Mouse (Mus musculus): ENCODE results near the gene Elmod3.

Gene Elmod3

DNA sequence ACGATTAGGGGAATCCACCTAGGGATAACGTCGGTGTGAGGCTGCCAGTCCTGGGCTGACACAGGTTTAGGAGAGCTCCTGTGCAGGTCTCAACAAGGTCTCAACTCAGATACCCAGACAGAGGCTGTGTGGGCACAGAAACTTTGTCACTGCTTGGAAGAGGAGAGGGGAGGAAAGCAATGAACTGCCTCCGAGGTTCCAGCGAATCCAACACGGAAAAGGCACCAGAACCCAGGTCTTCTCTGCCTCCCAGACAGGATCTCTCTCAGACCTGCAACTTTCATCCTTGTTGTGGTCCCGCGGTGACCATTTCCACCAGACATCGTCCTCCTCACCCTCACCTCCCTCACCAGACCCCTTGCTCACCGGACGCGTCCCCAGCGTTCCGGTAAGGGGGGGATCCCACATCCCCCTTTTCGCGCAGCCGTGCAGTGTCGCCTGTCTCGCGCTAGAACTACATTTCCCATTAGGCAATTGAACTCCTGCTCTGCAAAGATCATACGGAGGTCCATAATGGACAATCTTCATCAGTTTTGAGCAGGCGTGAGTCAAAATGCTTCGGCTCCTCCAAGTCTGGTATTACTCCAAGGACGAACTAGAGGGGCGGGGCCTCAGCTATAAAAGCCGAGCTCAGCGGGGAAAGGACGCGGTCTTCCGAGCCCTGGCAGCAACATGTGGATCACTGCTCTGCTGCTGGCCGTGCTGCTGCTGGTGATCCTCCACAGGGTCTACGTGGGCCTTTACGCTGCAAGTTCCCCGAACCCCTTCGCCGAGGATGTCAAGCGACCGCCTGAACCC is at the start of gene Elmod3, which contains the start of gene Retsat:
Gene Elmod3, minus strand, starts transcription at position 458 of the 798 bp plus-strand sequence.
Gene Retsat, plus strand, starts transcription at position 520 of the 798 bp plus-strand sequence.
- peak; percentile 90 for DNase-seq

- peak; percentile 62 for DNase-seq
Measured at GRCm38 (mm10) chr6:72647383-72647820, 49.2 kb upstream of the Elmod3 start.

DNA sequence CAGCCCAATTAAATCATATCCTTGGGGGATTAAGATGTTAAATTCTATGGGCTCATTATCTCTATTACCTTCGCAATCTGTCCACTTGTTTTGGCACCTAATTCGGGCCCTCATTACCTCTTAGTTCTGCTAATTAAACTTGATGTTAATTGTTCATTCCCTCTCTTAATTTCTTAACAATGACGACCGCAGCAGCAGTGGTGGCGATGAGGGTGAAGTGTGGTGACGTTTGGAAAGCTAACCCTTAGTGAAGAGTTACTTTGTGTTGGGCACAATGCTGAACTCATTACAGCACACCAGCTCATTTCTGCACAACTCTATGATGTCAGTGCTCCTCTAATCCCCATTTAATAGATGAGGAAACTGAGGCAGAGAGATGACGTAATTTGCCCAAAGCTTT is 47.2 kb upstream of the Elmod3 start:
- DNase-seq: no peak

DNA sequence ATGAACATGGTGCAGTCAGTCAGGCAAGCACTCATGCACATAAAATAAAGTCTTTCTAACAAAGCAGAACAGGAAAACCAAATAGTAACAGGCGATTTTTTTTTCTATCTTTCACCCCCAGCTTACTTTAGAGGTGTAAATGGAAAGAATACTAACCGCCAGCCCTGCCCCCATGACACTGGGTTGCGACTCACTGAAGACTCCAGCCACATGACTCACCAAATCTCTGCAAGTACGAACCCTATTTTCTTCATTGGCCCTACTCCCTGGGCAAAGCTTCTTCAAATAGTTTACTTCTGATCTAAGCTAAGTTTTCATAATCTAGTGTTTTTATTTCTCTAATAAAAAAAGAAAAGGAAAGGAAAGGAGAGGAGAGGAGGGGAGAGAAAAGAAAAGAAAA is 46.4 kb upstream of the Elmod3 start:
- no peak for DNase-seq

GRCm38 (mm10) chr6:72641218-72641954 is 43.2 kb upstream of the Elmod3 start:
- DNase-seq: no peak

- no peak for DNase-seq
Measured at GRCm38 (mm10) chr6:72636940-72637339, 38.7 kb upstream of the Elmod3 start.

- DNase-seq: peak; percentile 24
Measured at GRCm38 (mm10) chr6:72635760-72636431, 37.7 kb upstream of the Elmod3 start.

DNA sequence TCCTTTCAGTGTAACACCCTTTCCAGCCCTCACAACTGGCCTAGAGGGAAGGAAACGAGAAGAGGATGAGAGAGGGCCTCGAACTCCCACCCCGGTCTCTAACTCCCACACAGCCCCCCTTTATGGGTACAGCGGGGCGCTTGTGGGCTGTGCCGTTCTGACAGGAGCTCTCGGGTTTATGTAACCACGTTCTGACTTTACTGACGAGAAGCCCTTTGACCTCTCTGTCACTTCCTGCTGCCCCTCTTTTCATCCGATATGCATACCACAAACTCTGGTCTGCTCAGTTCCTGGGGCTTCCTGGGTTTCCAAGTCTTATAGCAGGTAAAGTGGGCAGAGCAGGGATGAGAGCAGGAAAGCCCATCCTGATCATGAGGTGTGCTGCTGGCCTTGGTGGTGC is 36.1 kb upstream of the Elmod3 start:
- no peak for DNase-seq

DNA sequence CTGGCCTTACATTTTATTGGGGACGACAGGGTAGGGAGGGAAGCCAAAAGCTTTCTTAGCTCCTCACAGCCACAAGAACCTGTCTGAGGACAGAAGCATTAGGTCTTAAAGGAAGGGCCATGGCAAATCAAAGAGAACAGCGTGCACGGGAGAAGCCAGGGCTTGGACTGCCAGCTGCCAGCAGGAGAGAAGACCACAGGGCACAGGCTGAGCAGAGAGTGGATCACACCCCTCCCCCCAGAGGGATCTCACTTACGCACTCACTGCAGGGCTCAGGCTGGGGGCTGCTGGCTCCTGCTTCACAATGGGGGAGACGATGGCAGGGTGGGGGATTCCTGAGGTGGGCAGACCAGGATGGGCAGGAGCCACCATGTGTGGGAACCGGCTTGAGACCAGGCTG is 33.5 kb upstream of the Elmod3 start:
- no peak for DNase-seq

DNA sequence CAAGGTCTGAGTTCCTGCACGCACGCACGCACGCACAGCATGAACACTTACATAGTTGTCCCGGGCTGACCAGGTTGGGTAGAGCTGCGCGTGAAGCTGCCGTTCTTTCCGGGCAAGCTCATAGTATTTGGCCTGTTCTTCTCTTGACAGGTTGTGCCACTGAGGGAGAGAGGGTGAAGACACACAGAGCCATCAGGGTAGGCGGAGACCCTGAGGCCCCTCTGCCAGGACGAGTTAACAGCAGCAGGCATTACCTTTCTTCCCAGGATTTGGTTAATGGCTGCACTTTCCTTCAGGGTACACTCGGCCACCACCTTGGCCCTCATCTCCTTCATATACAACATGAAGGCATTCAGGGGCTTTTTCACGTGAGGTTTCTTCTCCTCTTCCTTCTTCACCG is 32.7 kb upstream of the Elmod3 start:
- DNase-seq: no peak

GRCm38 (mm10) chr6:72630370-72630769 is 32.2 kb upstream of the Elmod3 start:
- DNase-seq: no peak

GRCm38 (mm10) chr6:72627276-72627675 is 29.1 kb upstream of the Elmod3 start:
- no peak for DNase-seq

DNA sequence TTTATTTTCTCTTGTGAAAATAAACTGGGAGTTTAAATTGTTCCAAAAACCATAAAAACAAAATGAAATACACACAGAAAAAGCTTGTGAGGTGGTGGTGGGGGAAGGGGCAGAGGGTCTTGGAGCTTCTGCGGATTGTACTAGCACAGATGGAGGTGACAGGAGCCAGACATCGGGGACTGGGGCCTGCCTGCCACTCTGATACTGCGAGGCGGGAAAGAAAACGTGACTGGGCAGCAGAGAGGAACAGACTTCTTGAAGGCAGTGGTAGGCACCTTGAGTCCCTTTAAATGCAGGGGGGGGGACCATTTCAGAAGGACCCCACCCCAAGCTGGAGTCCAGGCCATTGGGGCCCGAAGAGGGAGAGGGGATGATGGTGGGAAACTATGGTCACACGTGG is 28.2 kb upstream of the Elmod3 start:
- DNase-seq: no peak

DNA sequence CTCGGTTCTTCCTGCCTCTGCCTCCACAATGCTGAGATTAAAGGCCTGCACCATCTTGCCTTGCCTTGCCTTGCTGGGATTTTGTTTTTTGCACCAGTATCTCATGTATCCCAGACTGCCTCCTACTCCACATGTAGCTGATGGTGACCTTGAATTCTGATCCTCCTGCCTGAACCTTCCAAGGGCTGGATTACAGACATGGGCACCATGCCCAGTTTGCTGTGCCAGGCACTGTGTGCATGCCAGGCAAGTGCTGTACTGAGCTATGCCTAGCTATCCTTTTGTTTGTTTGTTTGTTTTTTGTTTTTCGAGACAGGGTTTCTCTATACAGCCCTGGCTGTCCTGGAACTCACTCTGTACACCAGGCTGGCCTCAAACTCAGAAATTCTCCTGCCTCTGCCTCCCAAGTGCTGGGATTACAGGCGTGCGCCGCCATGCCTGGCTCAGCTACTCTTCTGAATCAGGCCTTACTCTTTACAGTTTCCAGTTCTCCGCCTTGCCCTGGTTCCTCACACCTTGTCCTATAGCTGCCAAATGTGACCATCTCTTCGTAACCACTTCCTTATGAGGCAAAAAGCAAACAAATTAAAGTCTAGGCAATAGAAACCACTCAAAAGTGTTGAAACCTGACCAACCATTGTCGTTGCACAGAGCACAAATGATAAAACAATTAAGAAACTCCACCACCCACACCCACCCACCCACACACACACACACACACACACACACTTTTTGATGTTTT is 25.6 kb upstream of the Elmod3 start:
- no peak for DNase-seq

DNA sequence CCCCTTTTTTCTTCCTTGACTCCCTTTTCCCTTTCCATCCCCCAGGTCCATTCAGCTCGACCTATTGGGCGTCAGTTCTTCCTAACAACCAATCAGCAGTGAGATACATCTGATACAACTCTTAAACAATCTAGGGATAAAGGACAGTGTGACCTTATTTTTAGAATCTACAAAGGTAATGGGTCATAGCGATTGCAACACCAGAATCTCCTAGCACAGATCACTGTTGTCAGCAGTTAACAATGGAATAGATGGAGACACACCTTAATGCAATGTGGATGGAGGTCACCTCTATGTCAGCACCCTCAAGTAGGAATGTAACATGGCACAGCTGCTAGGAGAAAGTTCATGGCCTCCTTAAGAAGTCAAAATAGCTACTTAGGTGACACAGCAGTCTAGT is 24.7 kb upstream of the Elmod3 start:
- no peak for DNase-seq

DNA sequence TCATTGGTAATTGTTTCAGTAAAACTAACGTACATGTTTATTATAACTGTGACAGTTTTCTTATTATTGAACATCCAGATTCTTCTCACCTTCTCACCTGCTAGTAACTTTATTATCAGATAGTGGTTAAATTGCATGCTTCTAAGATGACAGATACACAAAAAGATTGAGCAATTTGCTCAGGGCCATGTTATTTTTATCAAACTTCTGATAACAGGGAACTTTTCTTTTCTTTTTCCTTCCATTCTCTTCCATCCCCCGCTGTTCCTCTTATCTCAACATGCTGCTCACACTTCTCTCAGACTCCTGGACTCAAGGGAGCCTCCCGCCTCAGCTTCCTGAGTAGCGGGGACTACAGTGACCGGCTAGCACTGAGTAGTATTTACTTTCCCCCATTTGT is 22.7 kb upstream of the Elmod3 start:
- DNase-seq: no peak

GRCm38 (mm10) chr6:72619734-72620532 is 21.7 kb upstream of the Elmod3 start:
- no peak for DNase-seq

GRCm38 (mm10) chr6:72616643-72617288 is 18.6 kb upstream of the Elmod3 start, which contains the start of gene Tgoln1:
Gene Tgoln1, minus strand, starts transcription at chr6:72617000.
- peak; percentile 95 for DNase-seq

DNA sequence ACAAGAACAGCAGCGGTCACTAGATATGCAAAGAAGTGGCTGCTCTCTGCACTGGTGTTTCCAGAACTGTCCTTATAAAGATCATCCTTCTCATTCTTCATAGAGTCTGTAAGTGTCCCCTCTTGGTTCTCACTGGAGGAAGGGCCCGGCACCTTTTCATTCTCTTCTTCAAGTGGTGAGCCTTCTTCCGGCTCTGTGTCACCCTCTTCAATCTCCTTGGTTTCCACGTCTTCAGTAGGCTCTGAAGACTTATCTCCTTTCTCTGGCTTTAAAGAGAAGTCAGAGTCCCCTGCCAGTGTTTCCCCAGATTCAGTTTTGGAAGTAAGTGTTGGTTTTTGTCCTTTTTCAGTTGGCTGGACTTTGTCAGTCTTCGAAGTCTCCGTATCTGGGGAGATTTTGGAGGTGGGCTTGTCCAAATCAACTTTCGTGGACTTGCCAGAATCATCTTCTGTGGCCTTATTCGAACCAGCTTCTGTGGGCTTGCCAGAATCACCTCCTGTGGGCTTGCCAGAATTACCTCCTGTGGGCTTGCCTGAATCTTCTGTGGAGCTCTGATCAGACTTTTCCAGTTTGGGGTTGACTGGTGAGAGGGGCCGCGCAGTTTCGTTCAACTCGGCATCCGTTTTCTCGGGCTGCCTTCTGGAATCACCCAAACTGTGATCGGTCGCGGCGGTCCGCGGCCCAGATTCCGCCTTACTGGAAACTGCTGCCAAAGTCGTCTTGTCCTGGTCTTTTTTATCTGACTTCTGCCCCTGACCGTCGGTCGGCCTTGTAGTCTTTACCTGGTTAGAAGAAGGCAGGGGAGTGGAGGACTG is 17.6 kb upstream of the Elmod3 start:
- no peak for DNase-seq

DNA sequence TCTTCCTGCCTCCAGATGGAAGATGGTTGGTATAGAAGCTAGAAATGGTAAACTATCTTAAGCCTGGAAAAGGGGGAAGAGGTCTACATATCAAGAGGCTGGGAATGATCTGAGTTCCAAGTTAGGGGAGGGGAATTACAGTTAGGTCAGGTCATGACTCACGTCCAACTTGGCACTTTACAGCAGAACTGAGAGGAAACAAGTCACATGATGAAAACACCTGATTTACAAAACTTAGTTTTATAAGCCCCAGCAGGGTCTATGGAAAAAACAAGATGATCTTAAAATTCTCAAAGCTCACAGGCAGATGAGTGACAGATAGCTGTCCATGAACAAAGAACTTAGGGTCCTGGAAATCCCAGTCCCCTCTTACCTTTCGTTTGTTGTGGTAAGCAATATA is 16.9 kb upstream of the Elmod3 start:
- no peak for DNase-seq
